Mouse (Mus musculus): ENCODE measurements around the gene Slc38a2.

The Slc38a2 gene

DNA sequence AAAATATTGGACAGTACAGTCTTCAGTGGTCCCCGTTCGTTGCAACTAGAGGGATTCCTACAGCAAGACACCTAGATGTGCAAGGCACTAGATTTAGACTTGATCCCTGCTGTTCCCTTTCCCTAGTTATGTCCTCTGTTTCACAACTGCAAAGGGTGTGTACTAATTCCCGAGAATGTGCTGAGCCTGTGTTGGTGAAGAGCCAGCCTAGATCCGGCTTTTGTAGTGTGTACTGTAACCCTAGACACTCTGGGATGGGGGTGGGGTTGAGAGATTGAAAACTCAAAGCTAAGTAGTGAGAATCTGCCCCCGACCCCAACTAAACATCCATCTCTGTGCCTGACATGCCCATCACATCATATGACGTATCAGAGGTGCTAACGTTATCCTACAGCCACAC is 18.9 kb upstream of the Slc38a2 start:
- no peak for DNase-seq (ENCODE audit: low spot score)

- no peak for DNase-seq (ENCODE audit: low spot score)
Observed at GRCm38 (mm10) chr15:96717181-96717580, 17.7 kb upstream of the Slc38a2 start.

DNA sequence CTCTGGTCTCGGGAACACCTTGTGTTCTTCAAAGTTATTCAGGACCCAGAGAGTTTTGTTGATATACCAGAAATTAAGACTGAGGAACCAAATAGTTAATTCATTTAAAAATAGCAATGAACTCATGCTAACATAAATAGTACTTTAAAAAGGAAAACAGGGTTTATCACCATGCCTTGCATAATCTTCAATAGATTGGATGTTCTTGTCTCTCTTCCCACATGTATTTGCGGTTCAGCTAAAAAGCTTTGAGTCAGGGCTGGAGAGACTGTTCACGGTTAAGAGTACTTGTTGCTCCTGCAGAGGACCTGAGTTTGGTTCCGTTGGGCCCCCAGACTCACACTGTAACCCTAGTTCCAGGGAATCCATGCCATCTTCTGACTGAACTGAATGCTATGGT is 16.8 kb upstream of the Slc38a2 start:
- no peak for DNase-seq (ENCODE audit: low spot score)

- DNase-seq (ENCODE audit: low spot score) = no peak
Observed at GRCm38 (mm10) chr15:96715692-96716080, 16.2 kb upstream of the Slc38a2 start.

DNA sequence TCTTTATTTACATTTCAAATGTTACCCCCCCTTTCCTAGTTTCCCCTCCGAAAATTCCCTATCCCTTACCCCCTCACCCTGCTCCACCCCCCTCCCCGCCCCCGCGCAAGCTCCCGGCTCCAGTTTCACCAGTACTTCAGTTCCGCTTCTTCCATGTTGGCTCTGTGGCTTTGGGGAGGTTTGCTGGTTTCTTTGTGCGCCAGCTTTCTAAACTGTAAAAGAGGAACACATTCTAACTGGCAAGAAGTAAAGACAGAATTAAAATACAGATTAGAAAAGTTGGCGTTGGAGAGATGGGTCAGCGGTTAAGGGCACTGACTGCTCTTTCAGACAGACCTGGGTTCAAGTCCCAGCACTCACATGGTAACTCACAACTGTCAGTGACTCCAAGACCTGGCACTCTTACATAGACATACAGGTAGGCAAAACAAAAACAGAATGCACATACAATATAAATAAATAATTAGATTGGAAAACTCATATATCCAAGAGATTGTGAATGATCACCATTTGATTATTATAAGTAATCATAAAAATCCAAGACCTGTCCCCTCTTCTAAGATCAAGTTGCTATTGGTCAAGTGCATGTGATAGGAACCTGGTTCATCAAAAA is 15.7 kb upstream of the Slc38a2 start:
- no peak for DNase-seq (ENCODE audit: low spot score)

DNA sequence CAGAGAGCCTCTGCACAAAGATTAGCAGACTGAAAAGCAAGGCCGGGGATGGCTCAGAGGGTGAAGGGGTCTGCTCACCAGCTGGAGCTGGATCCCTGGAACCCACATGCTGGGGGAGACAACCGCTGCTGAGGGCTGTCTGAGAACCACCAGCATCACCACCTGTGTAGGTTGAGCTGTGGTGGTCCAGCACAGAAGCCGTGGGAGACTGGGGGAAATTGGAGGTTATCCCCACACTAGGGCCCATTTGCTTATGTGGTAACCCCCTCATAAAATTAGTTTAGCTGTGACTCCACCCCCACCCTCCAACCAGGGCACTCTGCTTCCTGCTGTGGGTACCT is 15.1 kb upstream of the Slc38a2 start:
- DNase-seq (ENCODE audit: low spot score) = no peak

- DNase-seq (ENCODE audit: low spot score) = no peak
Observed at GRCm38 (mm10) chr15:96713758-96714675, 14.5 kb upstream of the Slc38a2 start.

DNA sequence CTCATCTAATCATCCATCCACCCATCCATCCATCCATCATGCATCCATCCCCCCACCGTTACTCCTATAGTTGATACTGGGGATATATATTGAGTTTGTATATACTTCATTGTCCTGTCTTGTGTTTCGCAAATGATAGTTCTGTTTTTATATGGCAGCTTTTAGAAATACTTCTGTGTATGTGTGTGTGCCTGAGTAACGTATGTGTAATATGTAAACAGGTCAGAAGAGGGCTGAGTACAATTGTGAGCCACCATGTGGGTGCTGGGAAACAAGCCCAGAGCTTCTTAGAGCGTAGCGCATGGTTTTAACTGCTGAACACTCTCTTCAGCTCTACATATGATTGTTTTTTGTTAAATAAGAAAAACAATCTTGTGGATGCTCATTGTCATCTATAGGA is 12.8 kb upstream of the Slc38a2 start:
- DNase-seq (ENCODE audit: low spot score) = no peak

GRCm38 (mm10) chr15:96711664-96712063 is 12.1 kb upstream of the Slc38a2 start:
- no peak for DNase-seq (ENCODE audit: low spot score)

GRCm38 (mm10) chr15:96710352-96711114 is 11.0 kb upstream of the Slc38a2 start:
- DNase-seq (ENCODE audit: low spot score) = peak; percentile 69

GRCm38 (mm10) chr15:96709491-96710351 is 10.2 kb upstream of the Slc38a2 start:
- peak; percentile 97 for DNase-seq (ENCODE audit: low spot score)

DNA sequence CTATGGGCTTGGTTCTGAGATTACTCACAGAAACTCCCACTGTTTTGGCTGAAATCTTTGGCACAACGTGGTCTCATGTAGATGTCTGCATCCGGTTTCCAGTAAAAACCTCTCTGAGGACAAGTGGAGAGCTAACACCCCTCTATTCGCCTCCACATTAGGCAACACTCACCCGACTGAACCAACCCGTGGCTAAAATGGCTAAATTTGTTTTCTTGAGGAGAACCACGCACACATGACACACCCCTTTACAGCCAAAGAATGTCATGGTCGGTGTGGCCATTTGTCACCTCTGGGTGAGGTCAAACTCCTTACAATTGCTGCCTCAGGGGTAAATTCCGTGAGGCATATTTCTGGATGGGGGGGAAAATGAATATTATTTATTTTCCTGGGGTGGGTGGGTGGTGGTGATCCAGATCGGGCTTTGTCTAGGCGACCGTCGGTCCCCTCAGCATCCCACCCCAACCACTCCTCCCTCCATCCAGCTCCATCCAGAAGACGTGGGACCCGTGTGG is 9.5 kb upstream of the Slc38a2 start:
- peak; percentile 26 for DNase-seq (ENCODE audit: low spot score)

- DNase-seq (ENCODE audit: low spot score) = no peak
Observed at GRCm38 (mm10) chr15:96708428-96708827, 8.9 kb upstream of the Slc38a2 start.

- no peak for DNase-seq (ENCODE audit: low spot score)
Observed at GRCm38 (mm10) chr15:96707936-96708335, 8.4 kb upstream of the Slc38a2 start.

DNA sequence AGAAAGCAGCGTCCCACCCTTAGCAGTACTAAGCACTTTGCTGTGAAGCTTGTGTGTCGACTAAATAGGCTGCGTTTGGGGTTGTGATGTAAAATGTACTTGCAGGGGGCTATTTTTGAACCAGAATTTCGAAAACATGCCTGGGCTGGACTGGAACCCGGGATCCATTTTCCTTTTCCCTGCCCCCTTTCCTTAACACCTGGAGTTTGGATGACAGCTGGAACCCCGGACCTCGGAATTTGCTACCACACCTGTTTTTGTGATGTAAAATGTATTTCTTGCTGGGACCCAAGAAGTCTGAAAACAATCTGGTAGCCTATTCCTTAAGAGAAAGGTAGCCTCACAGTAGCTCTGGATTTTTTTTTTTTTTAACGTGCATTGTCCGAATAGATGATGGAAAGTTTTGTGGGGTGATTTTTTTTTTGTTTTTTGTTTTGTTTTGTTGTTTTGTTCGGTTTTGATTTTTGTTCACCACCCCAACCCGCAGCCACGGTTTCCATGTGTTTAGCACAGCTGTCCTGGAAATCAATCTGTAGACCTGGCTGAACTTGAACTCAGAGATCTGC is 3.0 kb upstream of the Slc38a2 start:
- DNase-seq (ENCODE audit: low spot score) = no peak

DNA sequence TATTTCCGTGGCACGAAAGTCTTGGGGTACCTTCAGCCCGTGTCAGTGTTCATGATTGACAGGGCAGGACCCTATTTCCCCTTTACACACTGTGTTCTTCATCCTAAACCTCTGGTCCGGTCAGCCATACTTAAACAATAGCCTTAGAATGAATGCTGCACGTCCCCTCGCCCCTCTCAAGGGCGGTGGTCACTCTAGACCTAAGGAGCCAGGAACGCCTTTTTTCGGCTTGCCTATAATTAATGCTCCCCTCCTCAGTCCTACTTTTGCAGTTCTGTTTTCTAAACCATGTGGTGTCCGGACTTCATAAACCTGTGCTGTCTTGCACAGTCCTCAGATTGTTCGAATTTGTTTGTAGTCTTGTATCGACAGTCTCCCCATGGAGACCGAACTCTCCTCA is 1.2 kb upstream of the Slc38a2 start:
- DNase-seq (ENCODE audit: low spot score) = no peak

- DNase-seq (ENCODE audit: low spot score) = peak; percentile 89
Observed at GRCm38 (mm10) chr15:96698658-96699448, 677 bp downstream of the Slc38a2 start.

DNA sequence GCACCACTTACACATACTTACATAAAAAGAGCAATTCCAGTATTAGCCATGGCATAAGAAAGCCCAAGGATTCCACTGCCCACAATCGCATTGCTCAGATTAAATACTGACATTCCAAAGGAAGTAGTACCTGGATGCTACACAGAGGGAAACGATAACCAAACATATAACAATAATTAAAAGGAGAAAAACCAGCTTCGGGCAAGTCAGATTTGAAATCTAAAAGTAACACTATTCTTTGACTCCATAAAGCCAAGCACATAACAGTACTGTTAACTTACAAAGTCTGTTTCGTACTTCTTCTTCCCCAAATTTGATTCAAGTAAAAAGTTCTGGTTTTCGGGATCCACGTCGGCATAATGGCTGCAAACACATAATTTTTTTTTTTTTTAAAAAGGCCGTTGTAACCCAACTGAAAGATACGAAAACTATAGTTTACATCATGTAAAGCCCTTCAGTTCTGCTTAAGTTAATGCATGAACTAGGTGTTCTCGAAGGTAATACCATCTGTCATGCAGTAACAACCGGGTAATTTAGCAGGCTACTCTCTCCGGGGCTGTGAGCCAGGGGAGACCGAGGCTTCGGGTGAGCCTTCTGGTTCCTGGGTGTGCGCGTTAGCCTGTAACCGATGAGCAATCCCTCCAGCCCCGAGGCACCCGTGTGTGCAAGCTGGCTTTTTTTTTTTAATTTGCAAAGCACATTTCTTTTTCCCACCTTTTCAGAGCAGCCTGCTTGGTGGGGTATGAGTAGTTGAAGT is 1.5 kb downstream of the Slc38a2 start:
- DNase-seq (ENCODE audit: low spot score) = no peak

GRCm38 (mm10) chr15:96696486-96697284 is 2.8 kb downstream of the Slc38a2 start:
- no peak for DNase-seq (ENCODE audit: low spot score)

Measured in yolk sac, embryonic 10.5 days (tissue).